Mouse (Mus musculus): Measurements from ENCODE around the gene Upk3a. TPM values are rescaled to one million over a fixed set of nuclear protein-coding genes. Genes with fewer than 3 reads are reported as not detected.

The Upk3a gene
- polyA plus RNA-seq, 1 experiment from 2014 or later: 0.13 TPM

DNA sequence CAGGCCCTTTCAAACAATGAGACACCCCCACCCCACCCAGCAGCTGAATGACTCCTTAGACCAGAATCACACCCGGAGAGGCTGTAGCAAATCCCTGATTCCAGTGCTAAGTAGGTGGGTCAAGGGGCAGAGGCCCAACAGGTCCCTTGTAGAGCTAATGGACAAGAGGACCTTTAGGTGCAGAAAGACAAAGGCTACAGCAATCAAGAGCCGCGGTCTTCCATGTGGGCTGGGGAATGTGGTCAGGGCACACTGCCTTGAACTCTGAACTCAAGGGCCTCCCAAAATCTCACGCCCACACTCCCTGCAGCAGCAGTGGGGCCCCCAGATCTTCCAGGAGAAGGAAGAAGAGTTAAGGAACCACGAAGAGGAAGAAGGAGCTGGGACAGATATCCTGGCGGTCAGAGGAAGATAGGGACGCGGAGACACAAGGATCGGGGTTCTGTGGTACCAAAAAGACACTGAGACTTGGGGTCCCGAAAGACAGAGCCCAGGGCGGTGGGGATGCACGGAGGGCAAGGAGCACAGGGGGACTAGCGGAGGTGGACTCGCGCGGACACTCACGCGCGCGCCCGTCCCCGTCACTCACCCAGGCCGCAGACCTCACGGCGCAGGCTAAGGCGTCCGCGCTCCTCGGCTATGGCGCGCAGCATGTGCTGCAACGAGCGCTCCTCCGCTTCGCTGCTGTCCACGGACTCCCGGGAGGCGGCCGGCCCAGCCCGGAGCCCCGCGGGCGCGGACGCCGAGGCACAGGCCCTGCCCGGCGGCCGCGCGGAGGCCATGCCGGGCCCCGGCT, 29.7 kb upstream of the Upk3a start:
- H3K9ac ChIP-seq: peak overlapping the region; percentile 94
- peaks cover 4% of the 10 kb centered on the region; the same call in 1 of the 2 replicates for H3K27me3 ChIP-seq (replicated peaks)
- under 1% methylated on average over 53 of the region's 53 CpGs for WGBS
- no peaks in the 10 kb centered on the region for H3K36me3 ChIP-seq
- peak overlapping the region; percentile 78 for H3K4me2 ChIP-seq
- peak overlapping the region; percentile 87 for H3K4me3 ChIP-seq
- no peaks in the 10 kb centered on the region for H3K9me3 ChIP-seq
- peak; percentile 40 for ATAC-seq (ENCODE audit: extremely low read depth, insufficient number of reproducible peaks, low FRiP score, low TSS enrichment)
- H3K27ac ChIP-seq (replicated peaks): peak overlapping the region; percentile 65
- peaks cover 24% of the 10 kb centered on the region for H3K4me1 ChIP-seq

DNA sequence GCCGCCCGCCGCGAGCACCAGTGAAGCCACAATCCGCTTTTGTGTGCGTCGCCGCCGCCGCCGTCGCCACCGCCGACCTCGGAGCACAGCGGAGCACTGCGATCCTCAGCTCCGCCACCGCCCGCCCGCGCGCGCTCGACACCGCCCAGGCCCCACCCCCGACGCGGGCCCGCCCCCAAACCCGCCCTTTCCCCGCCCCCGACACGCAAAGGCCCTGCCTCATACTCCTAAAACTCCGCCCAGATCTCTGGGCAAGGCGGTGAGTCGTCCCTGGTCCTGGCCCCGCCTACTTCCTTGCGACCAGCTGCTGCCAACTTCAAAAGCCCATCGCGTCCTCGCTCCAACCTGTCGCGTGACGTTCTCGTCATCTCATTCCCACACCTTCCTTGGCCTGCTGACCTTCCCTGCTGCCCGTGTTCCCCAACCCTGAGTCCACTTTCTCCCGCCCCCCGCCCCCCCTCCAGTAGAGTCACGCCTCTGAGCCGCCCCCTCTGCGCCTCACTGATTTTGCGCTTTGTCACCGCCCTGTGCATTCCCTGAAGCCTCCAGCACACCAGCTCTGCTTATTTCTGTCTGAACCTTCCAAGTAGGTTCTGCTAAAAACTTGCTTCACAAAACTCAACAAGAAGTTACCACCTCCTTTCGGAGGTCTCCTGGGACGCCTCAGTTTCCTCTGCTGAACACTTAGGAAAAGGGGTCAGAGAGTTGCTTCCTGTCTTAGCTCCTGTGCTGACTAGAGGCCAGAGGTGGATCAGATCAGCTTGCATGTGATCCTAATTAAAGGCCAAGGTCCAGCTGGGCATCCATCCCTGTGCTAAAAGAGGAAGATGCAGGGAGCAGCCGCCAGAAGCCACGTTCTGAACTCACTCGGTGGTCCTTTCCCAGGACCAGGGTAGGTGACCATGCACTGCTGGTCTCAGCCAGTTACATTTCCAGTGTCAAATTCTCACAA, 28.8 kb upstream of the Upk3a start, which contains the start of gene 5031439G07Rik:
5031439G07Rik (minus strand) TSS at position 678 of the 952 bp plus-strand sequence.
- Histone ChIP-seq H3K27ac (replicated peaks) (peak within 1 kb of the TSS; percentile 66), H3K4me2 (peak within 1 kb of the TSS; percentile 78), H3K9me3 (no peaks in the 10 kb centered on the region), H3K4me1 (peaks cover 24% of the 10 kb centered on the region), H3K27me3 (replicated peaks) (peaks cover 4% of the 10 kb centered on the region; the same call in 1 of the 2 replicates), H3K4me3 (peak within 1 kb of the TSS; percentile 87), H3K9ac (peak within 1 kb of the TSS; percentile 94), H3K36me3 (no peaks in the 10 kb centered on the region)
- ATAC-seq (ENCODE audit: extremely low read depth, insufficient number of reproducible peaks, low FRiP score, low TSS enrichment): peak; percentile 86
- WGBS: 3% methylated on average over 30 of the region's 59 CpGs

DNA sequence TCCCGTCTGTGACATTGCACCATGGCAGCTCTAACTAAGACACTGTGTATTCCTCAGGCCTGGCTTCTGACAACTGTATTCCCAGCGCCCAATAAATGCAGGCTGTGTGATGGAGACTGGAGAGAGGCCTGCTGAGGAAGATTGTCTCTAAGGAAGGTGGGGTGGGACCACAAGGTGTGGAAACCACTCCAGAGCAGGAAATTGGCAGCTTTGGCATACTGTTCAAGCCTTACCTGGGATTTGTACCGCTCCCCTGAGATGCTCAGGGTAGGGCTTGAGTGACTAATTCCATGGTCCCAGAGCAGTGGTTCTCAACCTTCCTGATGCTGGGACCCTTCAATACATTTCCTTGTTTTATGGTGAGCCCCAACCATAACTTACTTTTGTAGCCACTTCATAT, 27.8 kb upstream of the Upk3a start:
- Histone ChIP-seq H3K27me3 (replicated peaks) (peaks cover 4% of the 10 kb centered on the region; the same call in 1 of the 2 replicates), H3K9me3 (no peaks in the 10 kb centered on the region), H3K27ac (replicated peaks) (no peak overlapping the region), H3K4me1 (peaks cover 18% of the 10 kb centered on the region), H3K4me3 (no peak overlapping the region), H3K9ac (peak overlapping the region; percentile 74; the same call in 1 of the 2 replicates), H3K36me3 (no peaks in the 10 kb centered on the region), H3K4me2 (no peak overlapping the region)
- 71% methylated on average over 3 of the region's 3 CpGs for WGBS
- ATAC-seq (ENCODE audit: extremely low read depth, insufficient number of reproducible peaks, low FRiP score, low TSS enrichment): no peak

DNA sequence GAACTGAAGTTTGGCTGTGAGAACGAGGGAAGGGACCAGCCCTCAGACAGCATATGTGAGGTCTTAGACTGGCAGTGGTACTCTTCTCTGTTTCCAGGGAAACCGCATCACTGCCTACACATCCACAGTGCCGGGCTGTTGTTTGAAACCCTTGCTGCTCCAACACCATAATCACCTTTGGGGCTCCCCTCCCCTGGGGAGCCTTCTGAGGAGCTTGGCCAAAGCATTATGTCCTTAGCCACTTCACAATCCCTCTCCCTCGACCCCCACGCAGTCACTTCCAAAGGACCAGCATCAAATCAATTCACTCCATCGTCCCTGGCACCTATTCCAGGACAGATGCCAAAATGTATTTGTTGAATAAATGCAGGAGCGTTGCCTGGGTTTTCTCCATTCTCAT, 27.2 kb upstream of the Upk3a start:
- Histone ChIP-seq H3K27me3 (replicated peaks) (peaks cover 10% of the 10 kb centered on the region), H3K4me2 (no peak overlapping the region), H3K27ac (replicated peaks) (no peak overlapping the region), H3K4me3 (no peak overlapping the region), H3K9ac (no peak overlapping the region), H3K36me3 (no peaks in the 10 kb centered on the region), H3K9me3 (no peaks in the 10 kb centered on the region), H3K4me1 (peaks cover 18% of the 10 kb centered on the region)
- ATAC-seq (ENCODE audit: extremely low read depth, insufficient number of reproducible peaks, low FRiP score, low TSS enrichment): no peak
- WGBS: 72% methylated on average over 7 of the region's 7 CpGs

DNA sequence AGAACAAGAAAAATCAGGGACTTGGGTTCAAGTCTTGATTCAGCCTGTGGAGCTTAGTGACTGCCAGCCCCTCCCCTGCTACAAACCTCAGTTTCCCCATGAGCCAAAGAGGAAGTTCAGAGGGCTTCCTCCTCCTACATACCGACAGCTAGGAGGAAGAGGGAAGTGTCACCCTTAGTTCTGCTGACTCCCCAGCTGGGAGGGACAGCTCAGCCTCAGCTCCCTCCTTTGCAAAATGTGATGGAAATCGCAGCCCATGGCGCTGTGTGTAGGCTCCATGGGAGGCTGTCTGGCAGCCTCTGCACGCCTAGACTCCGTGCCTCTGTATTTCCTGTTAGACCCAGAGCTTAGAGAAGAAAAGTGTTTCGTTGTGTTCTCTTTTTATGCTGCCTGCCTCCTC, 22.4 kb upstream of the Upk3a start:
- WGBS: 15% methylated on average over 6 of the region's 6 CpGs
- Histone ChIP-seq H3K4me2 (no peak overlapping the region), H3K36me3 (no peaks in the 10 kb centered on the region), H3K4me1 (peaks cover 4% of the 10 kb centered on the region; the same call in 1 of the 2 replicates), H3K27ac (replicated peaks) (no peak overlapping the region), H3K9me3 (no peaks in the 10 kb centered on the region), H3K27me3 (replicated peaks) (peaks cover 20% of the 10 kb centered on the region), H3K4me3 (no peak overlapping the region), H3K9ac (no peak overlapping the region)
- no peak for ATAC-seq (ENCODE audit: extremely low read depth, insufficient number of reproducible peaks, low FRiP score, low TSS enrichment)

DNA sequence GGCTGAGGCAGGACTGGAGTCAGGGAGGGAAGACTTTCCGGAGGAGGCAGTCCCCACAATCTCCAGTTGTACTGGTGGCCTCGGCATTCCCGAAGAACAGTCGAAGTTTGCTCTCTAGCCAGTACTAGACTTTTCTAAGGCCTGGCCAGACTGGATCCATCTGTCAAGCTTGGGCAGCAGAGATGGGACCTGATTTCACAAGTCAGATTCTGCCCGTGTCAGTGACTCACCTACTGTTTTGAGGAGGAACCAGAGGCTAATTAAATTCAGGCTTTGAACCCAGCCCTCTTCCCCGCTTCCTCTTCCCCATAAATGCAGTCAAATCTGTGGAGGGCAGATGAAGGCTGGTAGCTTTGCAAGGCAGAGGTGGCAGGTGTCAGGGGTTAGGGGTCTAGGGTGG, 21.9 kb upstream of the Upk3a start:
- 29% methylated on average over 6 of the region's 6 CpGs for WGBS
- Histone ChIP-seq H3K4me1 (peaks cover 4% of the 10 kb centered on the region; the same call in 1 of the 2 replicates), H3K4me2 (no peak overlapping the region), H3K27me3 (replicated peaks) (peaks cover 20% of the 10 kb centered on the region), H3K9ac (no peak overlapping the region), H3K36me3 (no peaks in the 10 kb centered on the region), H3K27ac (replicated peaks) (no peak overlapping the region), H3K9me3 (no peaks in the 10 kb centered on the region), H3K4me3 (no peak overlapping the region)
- ATAC-seq (ENCODE audit: extremely low read depth, insufficient number of reproducible peaks, low FRiP score, low TSS enrichment): no peak

DNA sequence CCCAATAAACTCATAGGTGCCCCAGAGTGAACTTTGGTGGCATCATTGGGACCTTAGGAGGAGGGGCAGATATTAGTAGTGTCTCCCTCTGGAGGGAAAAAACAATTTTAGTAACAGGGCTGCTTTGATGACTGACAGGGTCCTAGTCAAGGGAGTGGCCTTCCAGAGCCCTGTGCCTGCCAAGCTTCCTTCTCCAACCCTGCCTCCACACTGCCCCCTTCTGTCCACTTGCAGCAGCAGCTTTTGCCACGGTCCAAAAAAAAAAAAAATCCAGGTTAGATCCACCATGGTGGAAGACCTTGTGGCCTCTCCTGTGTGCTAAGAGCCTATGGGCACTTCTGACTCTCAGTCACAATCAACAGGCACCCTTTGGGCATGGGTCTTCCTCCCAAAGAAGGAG, 21.0 kb upstream of the Upk3a start:
- Histone ChIP-seq H3K9ac (no peak overlapping the region), H3K36me3 (no peaks in the 10 kb centered on the region), H3K4me2 (no peak overlapping the region), H3K27me3 (replicated peaks) (peaks cover 29% of the 10 kb centered on the region), H3K4me3 (no peak overlapping the region), H3K4me1 (peaks cover 4% of the 10 kb centered on the region; the same call in 1 of the 2 replicates), H3K27ac (replicated peaks) (no peak overlapping the region), H3K9me3 (no peaks in the 10 kb centered on the region)
- ATAC-seq (ENCODE audit: extremely low read depth, insufficient number of reproducible peaks, low FRiP score, low TSS enrichment): no peak
- WGBS: 13% methylated on average over 1 of the region's 1 CpGs

DNA sequence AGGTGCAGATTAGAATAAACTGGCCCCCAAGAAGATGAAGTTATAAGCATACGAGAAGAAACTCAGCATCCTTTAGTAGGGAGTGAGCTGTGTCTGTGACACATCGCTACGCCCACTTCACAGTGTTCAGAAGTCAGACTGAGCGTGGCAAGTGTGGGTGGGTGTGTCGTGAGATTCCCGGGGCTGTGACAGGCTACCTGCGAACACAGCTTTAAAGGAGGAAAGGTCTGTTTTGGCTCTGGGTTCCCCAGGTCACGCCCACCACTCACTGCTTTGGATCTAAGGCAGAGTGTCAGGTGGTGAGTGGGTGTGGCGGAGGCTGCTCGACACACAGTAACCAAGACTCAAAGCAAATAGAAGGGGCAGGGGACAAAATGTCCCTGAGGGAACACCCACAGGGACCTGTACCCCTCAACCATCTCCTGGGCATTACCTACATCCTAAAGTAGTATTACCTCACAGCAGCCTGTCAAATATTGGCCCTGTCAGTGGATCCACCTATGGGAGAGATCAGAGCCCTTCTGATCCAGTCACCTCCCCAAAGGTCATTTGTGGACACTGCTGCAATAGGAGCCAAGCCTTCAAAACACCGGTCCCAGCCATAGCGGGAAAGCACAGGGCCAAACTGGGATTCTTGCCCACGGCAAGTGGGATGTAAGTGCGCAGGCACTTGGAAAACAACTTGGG, 19.0 kb upstream of the Upk3a start:
- Histone ChIP-seq H3K27me3 (replicated peaks) (peaks cover 44% of the 10 kb centered on the region), H3K36me3 (no peaks in the 10 kb centered on the region), H3K4me1 (peaks cover 4% of the 10 kb centered on the region; the same call in 1 of the 2 replicates), H3K27ac (replicated peaks) (no peak overlapping the region), H3K9me3 (no peaks in the 10 kb centered on the region), H3K4me3 (no peak overlapping the region), H3K9ac (no peak overlapping the region), H3K4me2 (no peak overlapping the region)
- 66% methylated on average over 14 of the region's 14 CpGs for WGBS
- ATAC-seq (ENCODE audit: extremely low read depth, insufficient number of reproducible peaks, low FRiP score, low TSS enrichment): no peak

DNA sequence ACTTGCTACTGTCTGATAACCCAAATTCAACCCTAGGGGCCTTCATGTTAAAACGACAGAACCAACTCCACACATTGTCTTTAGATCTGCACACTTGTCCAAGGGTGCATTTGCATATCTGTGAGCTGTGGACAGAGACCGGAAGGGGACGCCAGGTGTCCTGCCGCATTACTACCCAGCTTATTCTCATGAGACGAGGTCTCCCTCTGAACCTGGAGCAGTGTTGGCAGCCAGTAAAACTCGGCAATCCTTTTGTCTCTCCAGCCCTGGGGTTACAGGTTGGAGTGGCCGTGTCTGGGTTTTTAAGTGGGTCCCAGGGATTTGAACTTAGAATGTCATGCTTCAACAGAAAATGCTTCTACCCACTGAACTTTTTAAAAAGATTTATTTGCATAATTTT, 17.0 kb upstream of the Upk3a start:
- Histone ChIP-seq H3K27ac (replicated peaks) (no peak overlapping the region), H3K4me1 (peaks cover 4% of the 10 kb centered on the region), H3K4me2 (no peak overlapping the region), H3K9me3 (no peaks in the 10 kb centered on the region), H3K36me3 (no peaks in the 10 kb centered on the region), H3K27me3 (replicated peaks) (peaks cover 39% of the 10 kb centered on the region), H3K4me3 (no peak overlapping the region), H3K9ac (no peak overlapping the region)
- no peak for ATAC-seq (ENCODE audit: extremely low read depth, insufficient number of reproducible peaks, low FRiP score, low TSS enrichment)
- 68% methylated on average over 7 of the region's 7 CpGs for WGBS

DNA sequence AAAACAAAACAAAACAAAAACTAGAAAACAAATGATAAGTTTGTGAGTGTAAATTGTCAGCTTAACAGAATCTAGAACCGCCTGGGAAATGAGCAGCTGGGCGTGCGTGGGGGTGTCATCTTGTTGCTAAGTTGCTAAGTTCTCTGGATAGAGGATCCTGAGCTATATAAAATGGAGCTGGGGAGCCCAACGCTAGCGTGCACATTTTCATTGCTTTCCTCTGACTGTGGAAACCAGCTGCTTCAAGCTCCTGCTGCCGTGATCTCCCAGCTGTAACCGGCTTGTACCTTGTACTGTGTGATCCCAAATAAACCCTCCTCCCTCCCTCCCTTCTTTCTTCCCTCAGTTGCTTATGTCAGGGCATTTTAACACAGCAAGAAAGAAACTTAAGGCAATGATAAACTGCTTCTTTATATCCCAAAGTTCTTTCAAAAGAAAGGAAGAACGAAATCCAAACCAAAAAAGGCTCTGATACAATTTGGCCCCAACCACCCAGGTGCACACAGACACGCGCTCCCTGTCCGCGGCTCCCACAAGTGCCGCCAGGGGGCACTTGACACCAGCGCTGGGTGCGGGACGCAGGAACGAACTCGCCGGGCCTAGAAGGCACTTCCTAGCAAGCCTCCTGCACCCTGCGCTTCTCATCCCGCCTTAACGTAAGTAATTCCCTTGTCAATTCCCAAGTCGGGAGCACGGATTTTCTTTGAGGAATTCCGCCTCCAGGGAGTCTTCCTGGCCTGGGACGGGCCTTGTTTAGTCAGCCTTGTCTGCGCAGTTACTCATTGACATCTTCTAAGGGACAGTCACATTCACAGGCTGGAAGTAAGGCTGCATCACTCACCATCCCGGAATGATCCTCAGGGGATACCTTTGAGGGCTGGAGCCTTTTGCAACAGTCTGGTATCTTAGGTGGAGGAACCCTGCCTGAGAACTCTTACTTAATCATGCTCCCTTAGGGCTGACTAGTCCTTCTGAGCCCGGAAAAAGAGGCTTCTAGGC, 15.7 kb upstream of the Upk3a start:
- Histone ChIP-seq H3K4me3 (no peak overlapping the region), H3K9ac (peak overlapping the region; percentile 50; the same call in 1 of the 2 replicates)
- no peak for ATAC-seq (ENCODE audit: extremely low read depth, insufficient number of reproducible peaks, low FRiP score, low TSS enrichment)

More for the DNA sequence above, 15.7 kb upstream of the Upk3a start:
- WGBS: 17% methylated on average over 29 of the region's 29 CpGs
- Histone ChIP-seq H3K27me3 (replicated peaks) (peaks cover 37% of the 10 kb centered on the region), H3K36me3 (no peaks in the 10 kb centered on the region), H3K27ac (replicated peaks) (no peak overlapping the region), H3K4me2 (peak overlapping the region; percentile 29; the same call in 1 of the 2 replicates), H3K9me3 (no peaks in the 10 kb centered on the region), H3K4me1 (peaks cover 6% of the 10 kb centered on the region)

Data from heart, embryonic 13.5 days (tissue).